ENCODE assay signal across 35 mouse cellular contexts in genomic region chr13:23892592-23893268, GRCm38 (mm10). TPM values are rescaled to one million over a fixed set of nuclear protein-coding genes. Genes with fewer than 3 reads are reported as not detected.
DNase-seq lines count a peak whose midpoint lies in the region; ATAC-seq and TF ChIP-seq lines count a peak whose summit lies in the region.
"Had no signal": no experiment of that assay in that cellular context is flagged by ENCODE, and none has a peak within 500 bp of the region (broad histone marks: within the 10 kb centered on the region; RNA-seq: fewer than 3 reads in every experiment).

No protein-coding gene starts in this region.

- no peaks in the 10 kb centered on the region for H3K36me3 ChIP-seq in midbrain, embryonic 11.5 days (ENCODE audit: control insufficient read depth, insufficient read depth, low read length)
- H3K36me3 ChIP-seq in midbrain, postnatal 0 days (ENCODE audit: insufficient read depth, low read length) = no peaks in the 10 kb centered on the region
- H3K36me3 ChIP-seq in midbrain, embryonic 15.5 days (replicated peaks) = no peaks in the 10 kb centered on the region
- H3K36me3 ChIP-seq: embryonic facial prominence, embryonic 13.5 days; forebrain, embryonic 10.5 days; heart, embryonic 13.5 days; hindbrain, embryonic 10.5 days; liver, embryonic 15.5 days had no signal

- WGBS in midbrain, embryonic 11.5 days = 12% methylated on average over 9 of the region's 9 CpGs
- WGBS in midbrain, postnatal 0 days = 11% methylated on average over 9 of the region's 9 CpGs
- 11% methylated on average over 9 of the region's 9 CpGs for WGBS in midbrain, embryonic 15.5 days

- TF ChIP-seq CTCF in midbrain, postnatal 0 days (IDR thresholded peaks at IDR 0.05) = no peak

- H3K4me1 ChIP-seq in midbrain, embryonic 11.5 days (ENCODE audit: control insufficient read depth, insufficient read depth, low read length) = peaks cover 7% of the 10 kb centered on the region
- H3K4me1 ChIP-seq in midbrain, postnatal 0 days (ENCODE audit: insufficient read depth, low read length) = no peaks in the 10 kb centered on the region
- H3K4me1 ChIP-seq in midbrain, embryonic 15.5 days = peaks cover 8% of the 10 kb centered on the region; the same call in 1 of the 2 replicates
- H3K4me1 ChIP-seq: embryonic facial prominence, embryonic 13.5 days had no signal

- ATAC-seq in midbrain, embryonic 11.5 days (ENCODE audit: low FRiP score) = peak; percentile 67
- ATAC-seq in midbrain, postnatal 0 days (ENCODE audit: low FRiP score) = no peak
- no peak for ATAC-seq in midbrain, embryonic 15.5 days (replicated peaks)
- ATAC-seq: CD4-positive, CD25-positive, alpha-beta regulatory T cell, adult 4 months; intestine, postnatal 0 days had no signal

- H3K27me3 ChIP-seq in midbrain, embryonic 11.5 days (ENCODE audit: control insufficient read depth, insufficient read depth, low read length) = no peaks in the 10 kb centered on the region
- H3K27me3 ChIP-seq in midbrain, postnatal 0 days (ENCODE audit: insufficient read depth, low read length) = no peaks in the 10 kb centered on the region
- H3K27me3 ChIP-seq in midbrain, embryonic 15.5 days (replicated peaks) = no peaks in the 10 kb centered on the region
- H3K27me3 ChIP-seq: embryonic facial prominence, embryonic 13.5 days; liver, embryonic 15.5 days had no signal

- no peak overlapping the region for H3K27ac ChIP-seq in midbrain, embryonic 11.5 days (ENCODE audit: low read depth, low read length)
- H3K27ac ChIP-seq in midbrain, postnatal 0 days (ENCODE audit: low read depth, low read length) = no peak overlapping the region
- H3K27ac ChIP-seq in midbrain, embryonic 15.5 days = no peak overlapping the region
- H3K27ac ChIP-seq: embryonic facial prominence, embryonic 13.5 days; forebrain, embryonic 10.5 days; heart, embryonic 13.5 days; hindbrain, embryonic 10.5 days; liver, embryonic 15.5 days had no signal

- H3K9me3 ChIP-seq in midbrain, embryonic 11.5 days (ENCODE audit: control insufficient read depth, low read length) = no peaks in the 10 kb centered on the region
- no peaks in the 10 kb centered on the region for H3K9me3 ChIP-seq in midbrain, postnatal 0 days (ENCODE audit: low read length)
- no peaks in the 10 kb centered on the region for H3K9me3 ChIP-seq in midbrain, embryonic 15.5 days
- H3K9me3 ChIP-seq: embryonic facial prominence, embryonic 13.5 days; forebrain, embryonic 10.5 days; heart, embryonic 13.5 days; hindbrain, embryonic 10.5 days; liver, embryonic 15.5 days had no signal

- no peak overlapping the region for H3K9ac ChIP-seq in midbrain, embryonic 11.5 days (ENCODE audit: low read length)
- H3K9ac ChIP-seq in midbrain, postnatal 0 days (replicated peaks; ENCODE audit: low read length, poor library complexity, severe bottlenecking) = no peak overlapping the region
- H3K9ac ChIP-seq in midbrain, embryonic 15.5 days = no peak overlapping the region
- H3K9ac ChIP-seq: embryonic facial prominence, embryonic 13.5 days; heart, embryonic 13.5 days; liver, embryonic 15.5 days; lung, embryonic 14.5 days had no signal

- H3K4me2 ChIP-seq in midbrain, embryonic 11.5 days = no peak overlapping the region
- H3K4me2 ChIP-seq in midbrain, postnatal 0 days (ENCODE audit: low read depth, low read length, poor library complexity, severe bottlenecking) = no peak overlapping the region
- peak overlapping the region; percentile 26; the same call in 1 of the 2 replicates for H3K4me2 ChIP-seq in midbrain, embryonic 15.5 days
- H3K4me2 ChIP-seq: embryonic facial prominence, embryonic 13.5 days; heart, embryonic 13.5 days; liver, embryonic 15.5 days; lung, embryonic 14.5 days had no signal

- DNase-seq in embryo, embryonic 11 days = peak; percentile 11
- DNase-seq in embryo, embryonic 9.5 days (ENCODE audit: extremely low spot score) = no peak
- no peak for DNase-seq in midbrain, embryonic 11.5 days (ENCODE audit: low spot score, missing footprints)
- no peak for DNase-seq in midbrain, postnatal 0 days (ENCODE audit: low spot score)
- no peak for DNase-seq in spleen, postnatal 14 days (ENCODE audit: low spot score in 2 of 2)
- no peak for DNase-seq in kidney, adult 18-20 months
- DNase-seq: adrenal gland, postnatal 25 days; cerebellum, adult 18-20 months; cerebellum, postnatal 36 days; gastrocnemius, postnatal 10 days; heart, postnatal 10 days; kidney, postnatal 14 days; liver; lung, embryonic 14.5 days; lung, postnatal 14 days had no signal

- no peak overlapping the region for H3K4me3 ChIP-seq in midbrain, embryonic 11.5 days (ENCODE audit: low read depth, low read length)
- H3K4me3 ChIP-seq in midbrain, postnatal 0 days (ENCODE audit: low read depth, low read length) = no peak overlapping the region
- no peak overlapping the region for H3K4me3 ChIP-seq in midbrain, embryonic 15.5 days
- H3K4me3 ChIP-seq: embryonic facial prominence, embryonic 13.5 days; forebrain, embryonic 10.5 days; heart, embryonic 13.5 days; hindbrain, embryonic 10.5 days; liver, embryonic 15.5 days had no signal

RNA-seq across cellular contexts. Expression of gene Slc17a4, which starts 22.1 kb away (rescaled TPM):
- not detected in 2 replicates for polyA plus RNA-seq in midbrain, embryonic 11.5 days (2014; fragmentation: Nextera tagmentation; extraction: Ambion mirVana)
- not detected in 2 replicates for total RNA-seq in midbrain, postnatal 0 days (2014; rRNA removed)
- polyA plus RNA-seq in midbrain, postnatal 0 days (2015; fragmentation: Nextera tagmentation; extraction: Ambion mirVana) = not detected in 2 replicates
- polyA plus RNA-seq in midbrain, embryonic 15.5 days (2015; fragmentation: Nextera tagmentation; extraction: Ambion mirVana) = not detected in 2 replicates
- total RNA-seq: gastrocnemius, postnatal 10 days; heart, adult 8-10 months; heart, postnatal 10 days; layer of hippocampus, postnatal 10 days; left cerebral cortex, adult 18-20 months; left cerebral cortex, postnatal 14 days had no signal
- polyA plus RNA-seq: CD4-positive, CD25-positive, alpha-beta regulatory T cell, adult 4 months; embryonic facial prominence, embryonic 13.5 days; forebrain, embryonic 10.5 days; forebrain, embryonic 16.5 days; heart, embryonic 13.5 days; hindbrain, embryonic 10.5 days; limb, embryonic 11.5 days; lung, embryonic 14.5 days; testis, adult 2 months had no signal

RNA-seq across cellular contexts. Expression of gene Slc17a1, which starts 25.2 kb away (rescaled TPM):
- polyA plus RNA-seq in midbrain, embryonic 11.5 days (2014; fragmentation: Nextera tagmentation; extraction: Ambion mirVana) = 0.08 TPM in 1 of 2 replicates, not detected in the other
- total RNA-seq in midbrain, postnatal 0 days (2014; rRNA removed) = not detected in 2 replicates
- not detected in 2 replicates for polyA plus RNA-seq in midbrain, postnatal 0 days (2015; fragmentation: Nextera tagmentation; extraction: Ambion mirVana)
- polyA plus RNA-seq in midbrain, embryonic 15.5 days (2015; fragmentation: Nextera tagmentation; extraction: Ambion mirVana) = not detected in 2 replicates
- total RNA-seq: adrenal gland, postnatal 25 days; gastrocnemius, postnatal 10 days; heart, adult 8-10 months; heart, postnatal 10 days; layer of hippocampus, postnatal 10 days; left cerebral cortex, adult 18-20 months; left cerebral cortex, postnatal 14 days had no signal
- polyA plus RNA-seq: embryonic facial prominence, embryonic 13.5 days; forebrain, embryonic 10.5 days; forebrain, embryonic 16.5 days; heart, embryonic 13.5 days; hindbrain, embryonic 10.5 days; limb, embryonic 11.5 days; lung, embryonic 14.5 days; neural tube, embryonic 14.5 days; stomach, embryonic 14.5 days had no signal

RNA-seq across cellular contexts. Expression of gene Hist1h2ba, which starts 41.2 kb away (rescaled TPM):
- polyA plus RNA-seq in midbrain, embryonic 11.5 days (2014; fragmentation: Nextera tagmentation; extraction: Ambion mirVana) = not detected in 2 replicates
- not detected in 2 replicates for total RNA-seq in midbrain, postnatal 0 days (2014; rRNA removed)
- not detected in 2 replicates for polyA plus RNA-seq in midbrain, postnatal 0 days (2015; fragmentation: Nextera tagmentation; extraction: Ambion mirVana)
- polyA plus RNA-seq in midbrain, embryonic 15.5 days (2015; fragmentation: Nextera tagmentation; extraction: Ambion mirVana) = not detected in 2 replicates
- total RNA-seq: adrenal gland, postnatal 25 days; gastrocnemius, postnatal 10 days; heart, adult 8-10 months; heart, postnatal 10 days; layer of hippocampus, postnatal 10 days; left cerebral cortex, adult 18-20 months; left cerebral cortex, postnatal 14 days had no signal
- polyA plus RNA-seq: CD4-positive, CD25-positive, alpha-beta regulatory T cell, adult 4 months; embryonic facial prominence, embryonic 13.5 days; forebrain, embryonic 10.5 days; forebrain, embryonic 16.5 days; gonadal fat pad, adult 2 months; heart, embryonic 13.5 days; hindbrain, embryonic 10.5 days; intestine, postnatal 0 days; kidney, embryonic 14.5 days; limb, embryonic 11.5 days; liver, embryonic 15.5 days; lung, embryonic 14.5 days; neural tube, embryonic 14.5 days; stomach, embryonic 14.5 days; thymus, postnatal 0 days had no signal

RNA-seq across cellular contexts. Expression of gene Hist1h2aa, which starts 41.5 kb away (rescaled TPM):
- polyA plus RNA-seq in midbrain, embryonic 11.5 days (2014; fragmentation: Nextera tagmentation; extraction: Ambion mirVana) = not detected in 2 replicates
- not detected in 2 replicates for total RNA-seq in midbrain, postnatal 0 days (2014; rRNA removed)
- polyA plus RNA-seq in midbrain, postnatal 0 days (2015; fragmentation: Nextera tagmentation; extraction: Ambion mirVana) = not detected in 2 replicates
- not detected in 2 replicates for polyA plus RNA-seq in midbrain, embryonic 15.5 days (2015; fragmentation: Nextera tagmentation; extraction: Ambion mirVana)
- total RNA-seq: adrenal gland, postnatal 25 days; gastrocnemius, postnatal 10 days; heart, adult 8-10 months; heart, postnatal 10 days; layer of hippocampus, postnatal 10 days; left cerebral cortex, adult 18-20 months; left cerebral cortex, postnatal 14 days had no signal
- polyA plus RNA-seq: CD4-positive, CD25-positive, alpha-beta regulatory T cell, adult 4 months; embryonic facial prominence, embryonic 13.5 days; forebrain, embryonic 10.5 days; forebrain, embryonic 16.5 days; gonadal fat pad, adult 2 months; heart, embryonic 13.5 days; hindbrain, embryonic 10.5 days; intestine, postnatal 0 days; kidney, embryonic 14.5 days; limb, embryonic 11.5 days; liver, embryonic 15.5 days; lung, embryonic 14.5 days; neural tube, embryonic 14.5 days; stomach, embryonic 14.5 days; thymus, postnatal 0 days had no signal

RNA-seq across cellular contexts. Expression of gene Slc17a3, which starts 53.5 kb away (rescaled TPM):
- not detected in 2 replicates for polyA plus RNA-seq in midbrain, embryonic 11.5 days (2014; fragmentation: Nextera tagmentation; extraction: Ambion mirVana)
- 0.05 TPM in 1 of 2 replicates, not detected in the other for total RNA-seq in midbrain, postnatal 0 days (2014; rRNA removed)
- not detected in 2 replicates for polyA plus RNA-seq in midbrain, postnatal 0 days (2015; fragmentation: Nextera tagmentation; extraction: Ambion mirVana)
- polyA plus RNA-seq in midbrain, embryonic 15.5 days (2015; fragmentation: Nextera tagmentation; extraction: Ambion mirVana) = not detected in 2 replicates
- total RNA-seq: heart, adult 8-10 months; heart, postnatal 10 days; layer of hippocampus, postnatal 10 days; left cerebral cortex, adult 18-20 months had no signal
- polyA plus RNA-seq: CD4-positive, CD25-positive, alpha-beta regulatory T cell, adult 4 months; embryonic facial prominence, embryonic 13.5 days; forebrain, embryonic 10.5 days; forebrain, embryonic 16.5 days; gonadal fat pad, adult 2 months; heart, embryonic 13.5 days; hindbrain, embryonic 10.5 days; limb, embryonic 11.5 days; lung, embryonic 14.5 days; neural tube, embryonic 14.5 days; stomach, embryonic 14.5 days; thymus, postnatal 0 days had no signal
